Mouse (Mus musculus) 3T3-L1 (cell line): Measurements from ENCODE around the gene Nfatc3.
A peak's percentile ranks its signal among the peaks of the same experiment; 100 is the strongest.
"Not testable (repeated sequence)": the region's sequence is repeated elsewhere in the genome, so short reads cannot be mapped to it uniquely, and the experiment has no call there.

Experiments used
- DNase-seq: peaks from one replicate; pipeline ENCODE4 v3.0.0-alpha.2; 2015; ENCODE audit warnings: low read depth, low spot score

Nfatc3 gene

DNA sequence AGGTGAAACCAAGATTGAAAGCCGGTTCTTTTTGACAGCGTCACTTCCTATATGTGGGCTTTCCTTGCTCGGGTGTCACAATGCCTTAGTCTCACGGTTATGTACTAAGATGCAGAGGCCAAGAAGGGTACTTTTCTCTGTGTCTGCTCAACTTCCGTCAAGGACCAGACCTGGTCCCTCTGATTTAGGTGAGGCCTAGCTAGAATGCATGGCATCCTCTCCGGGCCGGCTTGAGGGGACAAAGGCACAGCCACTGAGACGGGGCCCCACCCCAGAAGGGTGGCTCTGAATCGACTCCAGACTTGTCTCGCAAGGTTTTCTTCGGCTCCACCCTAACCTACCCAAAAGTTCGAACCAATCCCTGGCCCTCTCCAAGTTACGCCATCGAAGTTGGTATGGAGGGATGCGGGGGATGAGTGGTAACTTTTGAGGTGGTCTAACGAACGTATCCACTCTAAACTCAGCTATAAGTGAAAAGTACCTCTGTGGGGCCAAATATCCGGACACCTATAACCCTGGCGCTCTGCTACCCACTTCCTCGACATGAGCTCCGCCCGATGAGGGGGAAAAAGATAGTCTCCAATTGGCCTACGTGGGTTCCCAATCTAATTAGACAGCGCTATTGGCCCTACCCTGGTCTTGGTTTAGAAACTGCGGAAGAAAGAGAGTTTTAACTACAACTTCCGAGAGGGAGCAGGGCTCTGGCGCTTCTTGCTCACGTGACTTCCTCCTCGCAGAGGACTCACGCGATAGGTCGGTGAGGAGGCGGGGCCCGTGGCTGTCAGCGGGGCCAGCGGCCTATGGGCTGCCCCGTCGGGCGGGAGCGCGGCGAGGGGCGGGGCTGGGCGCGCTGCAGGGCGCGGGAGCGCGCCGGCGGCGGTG is at the start of gene Nfatc3:
Gene Nfatc3, plus strand, starts transcription at position 110 of the 882 bp plus-strand sequence.
- DNase-seq, result peak; percentile 98

GRCm38 (mm10) chr8:106010748-106011642 is 47.6 kb upstream of the Nfatc3 start:
- peak; percentile 93 for DNase-seq

DNA sequence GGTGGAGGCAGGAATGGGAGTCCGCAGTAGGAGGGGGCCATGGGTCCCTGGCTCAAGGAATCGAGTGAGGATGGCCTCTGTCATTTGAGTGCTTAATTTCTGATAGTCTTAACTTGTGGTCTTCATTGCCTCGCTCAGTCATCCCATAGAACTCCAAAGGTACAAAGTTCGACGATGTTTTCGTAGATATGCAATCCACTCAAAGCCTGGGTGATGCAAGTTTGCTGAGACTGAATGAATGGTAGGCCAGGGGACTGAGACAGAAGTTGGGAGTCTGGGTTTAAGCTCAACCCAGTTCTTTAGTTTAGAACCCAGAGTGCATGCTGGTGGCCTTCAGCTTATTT is 47.0 kb upstream of the Nfatc3 start, which contains the start of gene Ddx28:
Gene Ddx28, minus strand, starts transcription at position 240 of the 344 bp plus-strand sequence.
- DNase-seq, result no peak

GRCm38 (mm10) chr8:106012203-106012602 is 46.4 kb upstream of the Nfatc3 start:
- DNase-seq, result not testable (repeated sequence)

DNA sequence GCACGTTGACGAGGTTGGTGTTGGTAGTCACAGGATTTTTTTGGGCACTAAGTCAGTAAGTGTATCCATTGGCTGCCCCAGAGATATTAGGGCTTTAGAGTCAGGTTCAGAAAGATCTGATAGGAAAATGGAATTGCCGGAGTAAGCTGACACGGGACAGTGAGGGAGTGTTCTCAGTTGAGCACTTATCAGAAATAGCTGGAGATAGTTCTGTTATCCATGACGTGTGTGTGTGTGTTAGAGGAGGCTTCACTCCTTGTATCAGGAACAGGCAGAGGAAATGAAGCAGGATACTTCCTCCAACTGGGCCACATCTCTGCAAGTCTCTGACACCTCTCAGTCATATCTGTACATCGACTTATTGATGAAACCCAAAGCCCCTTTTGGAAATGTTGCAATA is 42.4 kb upstream of the Nfatc3 start:
- no peak for DNase-seq

DNA sequence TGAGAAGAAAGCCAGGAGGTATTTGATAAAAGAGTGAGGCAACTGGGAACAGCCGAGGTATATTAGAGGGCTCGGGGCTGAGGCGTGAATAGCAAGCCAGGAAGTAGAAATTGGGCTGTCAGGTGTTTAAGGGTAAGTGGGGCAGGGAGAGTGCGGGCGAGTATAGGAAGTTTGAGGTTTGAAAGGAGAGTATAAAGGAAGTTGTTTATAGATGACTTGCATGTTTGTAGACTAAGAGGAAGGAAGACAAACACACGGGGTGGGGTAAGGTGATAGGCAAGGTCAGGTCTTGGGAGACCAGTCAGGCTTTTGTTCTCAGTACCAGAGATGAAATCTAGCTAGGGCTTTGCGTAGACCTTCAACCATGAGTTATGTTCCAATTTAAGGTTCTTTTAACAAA is 41.5 kb upstream of the Nfatc3 start:
- DNase-seq, result no peak

- DNase-seq, result no peak
These were observed 40.6 kb upstream of the Nfatc3 start for GRCm38 (mm10) chr8:106018039-106018438.

DNA sequence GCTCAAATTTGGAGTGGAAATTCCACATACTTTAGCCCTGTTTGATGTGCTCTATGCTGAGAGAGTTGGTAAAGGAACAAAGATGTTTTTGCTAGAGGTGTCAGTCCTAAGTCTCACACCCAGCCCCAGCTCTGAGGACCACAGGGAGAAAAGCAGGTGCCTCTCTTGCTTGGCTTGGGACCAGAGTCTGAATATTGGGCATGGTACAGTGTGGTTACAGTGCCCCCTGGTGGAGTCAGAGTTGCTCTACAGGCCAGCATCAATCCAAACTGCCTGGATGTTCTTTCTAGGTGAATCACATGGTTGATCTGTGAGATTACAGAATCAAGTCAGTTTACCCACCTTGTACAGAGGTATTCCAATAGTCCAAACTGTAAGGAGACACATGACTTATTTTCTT is 36.2 kb upstream of the Nfatc3 start:
- DNase-seq, result peak; percentile 85

DNA sequence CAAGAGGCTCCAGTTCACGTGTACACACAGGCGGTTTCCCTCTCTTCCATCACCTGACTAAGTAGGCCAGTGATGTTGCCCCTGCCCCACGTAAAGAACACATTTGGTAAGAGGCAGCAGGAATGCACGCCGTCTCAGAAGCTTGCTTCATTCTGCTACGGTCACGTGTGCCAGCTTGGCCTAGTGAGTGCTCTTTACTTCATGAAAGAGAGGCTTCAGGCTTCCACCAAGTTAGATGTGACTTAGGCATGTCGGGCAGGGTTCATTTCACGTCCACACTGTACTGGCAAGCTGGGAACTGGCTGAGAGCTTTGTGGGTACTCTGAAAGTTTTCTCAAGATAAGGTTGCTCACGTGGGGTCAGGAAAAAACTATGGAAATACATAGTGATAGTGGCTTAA is 19.9 kb upstream of the Nfatc3 start:
- no peak for DNase-seq

DNA sequence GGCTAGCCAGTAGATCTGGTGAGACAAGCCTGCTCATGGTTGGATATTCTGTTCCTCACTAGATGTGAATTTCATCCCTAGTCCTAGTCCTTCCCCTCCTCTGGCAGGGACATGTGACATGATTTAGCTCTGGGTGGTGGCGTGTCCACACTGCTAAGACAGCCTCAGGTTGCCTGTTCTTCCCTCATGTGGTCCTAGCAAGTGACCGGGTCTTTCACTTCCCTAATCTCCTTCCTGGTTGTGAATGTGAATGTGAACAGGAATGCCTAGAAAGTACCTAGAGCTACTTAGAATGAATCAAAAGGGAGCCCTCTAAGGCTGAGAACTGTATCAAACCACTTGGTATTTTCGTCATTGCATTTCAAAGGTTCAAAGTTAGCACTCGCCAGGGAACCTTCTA is 19.0 kb upstream of the Nfatc3 start:
- no peak for DNase-seq

- DNase-seq, result no peak
These were observed 18.4 kb upstream of the Nfatc3 start for GRCm38 (mm10) chr8:106040218-106040617.

DNA sequence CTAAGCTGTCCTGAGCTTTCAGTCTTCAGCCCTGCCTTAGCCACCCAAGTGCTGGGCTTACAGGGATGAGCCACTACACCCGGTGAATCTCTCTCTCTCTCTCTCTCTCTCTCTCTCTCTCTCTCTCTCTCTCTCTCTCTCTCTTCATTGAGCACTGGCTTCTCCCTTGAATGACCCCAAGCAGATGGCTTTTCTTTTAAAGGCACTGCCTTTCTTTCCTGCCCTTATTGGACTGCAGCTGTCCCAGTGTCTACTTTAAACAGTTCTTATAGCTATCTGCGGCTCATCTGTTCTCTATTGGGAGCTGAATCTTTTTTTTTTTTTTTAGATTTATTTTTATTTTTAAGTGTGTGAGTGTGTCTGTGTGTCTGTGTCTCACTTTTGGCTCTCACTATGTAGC is 15.6 kb upstream of the Nfatc3 start:
- DNase-seq, result no peak

- DNase-seq, result no peak
These were observed 14.5 kb upstream of the Nfatc3 start for GRCm38 (mm10) chr8:106044151-106044550.

DNA sequence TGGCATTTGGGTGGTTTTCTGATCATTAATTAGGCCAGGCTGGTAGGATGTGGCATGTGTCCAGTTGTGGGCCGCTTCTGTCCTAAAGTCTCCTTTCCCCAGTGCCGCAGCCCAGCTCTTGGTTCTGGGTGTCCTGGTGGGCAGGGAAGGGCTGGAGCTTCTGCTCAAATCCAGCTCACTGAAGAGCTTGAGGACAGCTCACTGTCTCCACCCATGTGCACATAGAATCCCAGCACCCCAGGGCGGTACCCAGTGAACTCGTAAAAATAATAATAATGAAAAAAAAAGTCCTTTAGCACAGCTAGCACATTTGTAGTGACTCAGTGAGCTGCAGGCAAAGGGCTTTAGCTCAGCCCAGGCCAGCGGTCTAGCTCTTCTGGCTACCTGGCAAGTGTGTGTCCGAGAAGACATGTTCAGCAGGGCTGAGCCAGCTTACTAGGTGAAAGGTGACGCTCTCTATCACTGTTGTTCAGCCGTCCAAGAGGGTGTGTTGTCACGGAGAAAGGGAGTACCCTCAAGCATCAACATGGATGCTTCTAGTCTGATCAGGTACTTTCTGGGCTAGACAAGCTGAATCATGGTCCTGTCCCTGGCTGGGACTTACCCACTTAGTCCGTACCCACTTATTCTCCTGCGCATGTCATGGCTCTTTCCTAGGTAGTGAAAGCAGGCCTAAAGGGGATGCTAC is 11.6 kb upstream of the Nfatc3 start:
- DNase-seq, result no peak

- no peak for DNase-seq
These were observed 10.6 kb upstream of the Nfatc3 start for GRCm38 (mm10) chr8:106047854-106048630.

- no peak for DNase-seq
These were observed 8.8 kb upstream of the Nfatc3 start for GRCm38 (mm10) chr8:106049840-106050239.

GRCm38 (mm10) chr8:106051068-106051467 is 7.6 kb upstream of the Nfatc3 start:
- DNase-seq, result no peak

DNA sequence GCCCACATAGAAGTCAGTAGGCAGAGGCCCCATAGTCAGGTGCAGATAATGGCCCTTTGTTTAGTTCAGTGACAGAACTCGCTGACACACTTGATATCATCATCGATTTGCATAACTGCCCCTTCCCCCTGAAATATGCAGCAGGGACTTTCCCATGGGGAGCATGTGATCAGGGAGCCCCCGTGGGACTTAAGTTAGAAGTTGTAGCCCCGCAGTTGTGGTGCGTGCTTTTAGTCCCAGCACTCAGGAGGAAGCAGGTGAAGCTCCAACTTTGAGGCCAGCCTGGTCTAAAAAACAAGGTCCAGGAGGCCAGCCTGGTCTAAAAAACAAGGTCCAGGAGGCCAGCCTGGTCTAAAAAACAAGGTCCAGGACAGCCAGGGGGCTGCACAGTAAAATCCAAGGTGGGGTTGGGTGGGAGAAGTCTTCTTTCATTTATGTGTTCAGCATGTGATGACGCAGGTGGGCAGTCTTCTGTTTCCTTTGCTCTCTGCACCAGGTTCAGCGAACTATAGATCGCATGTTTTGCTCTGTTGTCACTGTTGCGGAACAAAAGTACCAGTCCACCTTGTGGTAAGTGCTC is 6.0 kb upstream of the Nfatc3 start:
- DNase-seq, result no peak

DNA sequence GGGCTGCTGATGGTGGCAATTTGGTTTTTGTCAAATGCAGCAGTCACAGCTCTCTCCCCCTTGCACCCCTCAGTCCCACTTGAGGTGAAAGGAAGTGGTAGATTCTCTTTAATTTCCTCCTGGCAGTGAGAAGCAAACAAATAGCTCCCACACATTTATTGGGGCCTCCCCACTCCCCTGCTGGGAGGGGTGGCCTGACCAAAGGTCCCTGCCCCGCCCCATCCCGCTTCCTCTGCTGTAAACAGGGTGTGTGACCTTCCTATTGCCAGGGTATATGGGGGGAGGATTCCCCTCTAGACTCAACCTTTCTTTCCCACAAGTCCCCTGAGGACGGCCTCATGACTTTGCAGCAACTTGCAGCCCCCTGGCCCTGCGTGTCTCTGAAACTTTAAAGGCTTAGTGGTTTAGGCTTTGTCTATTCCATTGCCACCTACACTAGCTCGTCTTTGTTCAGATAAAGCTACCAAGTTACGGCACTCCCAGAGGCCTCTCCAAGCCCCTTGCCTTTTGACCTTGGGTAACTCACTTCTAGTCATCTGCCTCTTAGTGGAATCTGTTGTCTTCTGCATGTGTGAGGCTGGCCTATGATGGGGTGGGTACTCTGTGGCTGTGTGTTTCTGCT is 4.3 kb upstream of the Nfatc3 start:
- DNase-seq, result no peak

GRCm38 (mm10) chr8:106055038-106055437 is 3.6 kb upstream of the Nfatc3 start:
- no peak for DNase-seq
